Mouse (Mus musculus): Measurements from ENCODE around the gene Sparc. TPM values are rescaled to one million over a fixed set of nuclear protein-coding genes. Genes with fewer than 3 reads are reported as not detected.

Gene Sparc
- 100 to 1,000 TPM; 785 to 951 TPM for total RNA-seq (2021)

DNA sequence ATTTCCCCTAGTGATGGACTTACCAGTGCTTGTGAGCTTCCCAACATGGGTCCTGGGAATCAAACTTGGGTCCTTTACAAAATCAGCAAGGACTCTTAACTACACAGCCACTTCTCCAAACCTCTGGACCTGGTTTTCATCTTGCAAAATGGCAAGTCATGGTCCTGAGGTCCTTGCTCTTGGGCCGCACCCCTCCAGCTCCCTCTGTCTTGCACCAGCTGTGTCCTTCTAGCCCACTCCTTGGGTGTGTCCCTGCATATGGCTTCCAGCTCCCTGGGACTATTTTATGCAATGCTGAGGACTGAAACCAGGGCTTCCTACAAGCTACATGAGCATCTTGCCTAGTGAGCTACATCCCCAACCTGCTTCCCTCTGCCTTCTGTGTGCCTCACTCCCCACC is at the start of gene Sparc:
Gene Sparc (minus strand): TSS at position 206 of the 400 bp plus-strand sequence.
- intact Hi-C loops (cut with DNase I), result no loop called here

DNA sequence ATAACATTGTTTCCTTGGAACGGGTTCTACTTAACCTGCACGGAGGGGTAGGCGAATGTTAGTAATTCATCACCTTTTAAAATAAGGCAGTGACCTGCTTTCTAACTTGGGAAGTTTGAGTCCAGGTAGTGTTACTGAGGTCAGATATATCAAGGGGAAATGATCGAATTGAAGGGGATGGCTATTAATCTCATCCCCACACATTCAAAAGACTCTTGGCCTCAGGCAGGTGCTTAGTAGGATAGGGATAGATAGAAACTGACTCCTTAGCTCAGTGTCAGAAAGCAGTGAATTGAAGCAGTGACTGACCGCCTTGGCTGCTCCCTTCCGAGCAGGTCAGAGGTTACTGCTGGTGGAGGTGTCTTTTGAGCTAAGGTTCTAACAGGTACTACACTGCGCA is 48.5 kb upstream of the Sparc start:
- no peak for DNase-seq (ENCODE audit: low spot score)
- intact Hi-C loops (cut with DNase I), result no loop called here

More for the DNA sequence above, at the start of gene Sparc:
- no peak for DNase-seq (ENCODE audit: low spot score)

DNA sequence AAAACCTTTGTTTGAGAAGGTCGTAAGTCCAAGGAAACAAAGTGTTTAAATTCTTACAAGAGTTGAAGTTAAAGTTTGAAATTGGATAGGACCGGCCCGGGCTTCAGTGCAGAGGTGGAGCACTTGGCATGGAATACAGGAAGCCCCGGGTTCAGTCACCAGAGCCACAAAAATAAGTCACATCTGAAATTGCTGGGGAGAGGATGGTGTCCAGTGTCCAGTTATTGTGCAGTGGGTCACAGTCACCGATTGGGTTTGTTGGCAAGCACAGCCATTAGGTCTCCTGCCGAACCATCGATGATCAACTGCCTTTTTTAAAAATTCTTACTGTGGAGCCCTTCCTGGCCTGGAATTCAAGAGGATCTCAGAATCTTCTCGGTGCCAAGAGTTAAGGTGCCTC is 47.8 kb upstream of the Sparc start:
- intact Hi-C loops (cut with DNase I), result no loop called here
- DNase-seq (ENCODE audit: low spot score), result no peak

DNA sequence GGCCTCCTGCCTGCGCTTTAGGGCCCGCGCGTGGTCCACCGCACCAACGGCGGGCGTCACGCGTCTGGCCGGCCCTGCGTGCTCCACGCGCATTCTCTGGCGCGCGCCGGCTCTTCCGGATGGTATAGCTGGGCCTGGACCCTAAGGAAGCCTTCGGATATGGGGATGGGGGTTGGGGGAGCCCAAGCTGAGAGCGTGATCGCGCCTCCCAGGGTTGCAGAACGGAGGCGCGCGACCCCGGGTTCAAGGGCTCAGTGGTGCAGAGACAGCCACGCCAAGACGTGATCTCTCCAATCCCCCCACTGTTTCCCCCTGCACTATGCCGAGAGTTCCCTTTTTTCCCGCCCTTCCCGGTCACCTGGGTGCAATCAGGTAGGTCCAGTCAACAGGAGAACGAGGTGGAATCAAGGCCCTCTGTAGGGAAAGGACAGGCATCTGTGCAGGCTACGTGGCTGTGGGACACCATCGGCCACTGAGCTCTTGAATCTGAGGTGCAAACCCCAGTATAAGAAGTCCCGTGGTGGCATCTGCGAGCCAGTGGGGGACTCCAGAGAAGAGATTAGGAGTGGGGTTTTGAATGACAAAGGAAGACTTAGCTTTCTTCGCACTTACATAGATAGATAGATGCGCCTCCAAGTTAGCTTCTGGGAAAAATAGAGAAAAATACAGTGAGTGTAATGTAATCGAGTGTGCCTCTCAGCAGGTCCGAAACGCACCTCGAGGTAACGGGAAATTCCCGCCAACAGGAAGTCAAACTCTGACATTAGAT is 47.1 kb upstream of the Sparc start:
- intact Hi-C loops (cut with DNase I), result no loop called here
- DNase-seq (ENCODE audit: low spot score), result no peak

DNA sequence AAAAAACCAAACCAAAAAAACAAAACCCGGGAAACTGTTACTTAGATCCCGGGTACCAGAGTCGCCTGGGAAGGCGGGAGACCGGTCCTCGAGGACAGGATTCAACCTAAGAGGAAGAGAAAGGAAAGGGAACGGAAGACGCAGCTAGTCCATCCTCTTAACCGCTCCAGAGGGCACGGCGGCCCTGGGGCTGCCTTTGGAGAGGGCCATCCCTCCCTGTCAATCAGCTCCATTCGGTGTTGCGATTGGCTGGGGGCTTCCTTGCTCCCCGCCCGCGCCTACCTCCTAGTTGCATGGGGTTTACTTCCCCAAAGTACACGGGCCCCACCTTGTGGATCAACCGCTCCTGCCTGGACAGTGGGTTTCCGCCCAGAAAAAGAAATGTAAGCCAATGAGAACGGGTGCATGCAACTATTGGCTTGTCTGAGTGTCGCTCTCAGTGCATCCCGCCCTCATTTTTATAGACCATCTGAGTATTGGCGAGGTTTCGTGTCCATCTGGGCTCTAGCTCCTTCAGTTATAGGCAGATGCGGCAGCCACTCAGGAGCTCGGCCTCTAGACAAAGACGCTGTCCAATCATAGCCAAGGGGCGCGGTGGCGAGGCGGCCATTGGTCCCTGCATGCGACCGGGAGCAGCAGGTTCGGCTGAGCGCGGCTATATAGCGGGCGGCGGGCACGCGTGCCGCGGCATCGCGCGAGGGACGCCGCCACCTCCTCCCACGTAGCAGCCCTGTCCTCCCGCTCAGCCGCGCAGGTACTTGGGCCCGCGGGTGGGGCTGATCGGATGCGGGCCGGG is 46.3 kb upstream of the Sparc start, which contains the start of gene G3bp1:
Gene G3bp1 (plus strand): TSS at position 638 of the 796 bp plus-strand sequence.
- DNase-seq (ENCODE audit: low spot score), result peak; percentile 100
- intact Hi-C loops (cut with DNase I), result no loop called here

DNA sequence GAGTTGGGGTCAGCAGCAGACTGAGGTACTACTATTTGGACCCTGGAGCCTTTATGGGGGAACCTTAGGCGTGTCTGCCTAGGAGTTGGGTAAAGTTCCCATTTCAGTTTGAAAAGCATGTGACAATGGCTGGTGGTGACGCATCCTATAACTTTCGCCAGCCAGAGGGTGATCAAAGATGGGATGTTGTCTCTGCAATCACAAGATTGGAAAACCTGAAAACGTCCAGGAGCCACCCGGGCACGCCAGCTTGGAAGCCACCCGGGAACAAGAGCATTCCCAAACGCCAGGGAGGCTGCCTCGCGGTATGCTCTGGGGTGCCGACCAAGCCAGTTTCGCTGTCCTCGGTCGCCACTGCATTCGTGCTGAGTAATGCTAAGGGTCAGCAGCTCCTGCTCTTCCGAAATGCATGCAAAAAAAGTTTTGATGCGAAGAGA is 45.6 kb upstream of the Sparc start:
- intact Hi-C loops (cut with DNase I), result no loop called here
- DNase-seq (ENCODE audit: low spot score), result no peak

DNA sequence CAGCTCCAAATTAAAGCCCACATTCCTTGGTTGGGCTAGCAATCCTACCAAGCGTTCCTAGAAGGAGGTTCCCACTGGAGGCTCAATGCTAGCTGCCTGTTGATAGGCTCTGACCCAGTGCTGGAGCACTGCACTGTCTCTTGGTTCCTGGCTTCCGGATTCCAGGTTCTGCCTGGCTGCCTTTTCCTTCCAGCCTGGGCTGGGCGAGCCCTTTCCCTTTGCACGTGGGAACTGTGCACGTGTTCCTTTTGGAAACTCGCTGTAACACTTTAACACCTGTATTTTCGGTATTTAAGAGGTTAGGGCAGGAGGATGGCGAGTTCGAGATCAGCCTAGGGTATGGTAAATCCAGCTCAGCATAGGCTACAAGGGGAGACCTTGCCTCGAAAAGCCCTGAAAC is 45.0 kb upstream of the Sparc start:
- intact Hi-C loops (cut with DNase I), result no loop called here

DNA sequence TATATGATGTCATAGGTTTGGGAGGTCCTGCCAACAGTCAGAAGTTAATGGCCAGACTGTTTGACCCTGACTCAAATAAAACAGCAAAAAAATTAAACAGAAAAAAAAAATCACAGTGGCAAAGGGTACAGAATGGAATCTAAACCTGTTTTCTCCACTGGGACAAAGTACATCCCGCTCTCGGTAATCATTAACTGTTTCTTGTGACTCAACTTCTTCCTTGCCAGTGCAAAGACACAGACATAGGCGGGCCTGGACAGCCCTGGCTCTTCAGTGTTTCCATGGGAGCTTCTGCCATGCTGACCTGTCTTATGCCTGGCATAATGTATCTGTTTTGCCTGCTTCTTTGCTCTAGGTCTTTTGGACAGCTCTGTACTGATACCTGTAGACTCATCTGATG is 42.2 kb upstream of the Sparc start:
- DNase-seq (ENCODE audit: low spot score), result no peak
- intact Hi-C loops (cut with DNase I), result no loop called here

More for the DNA sequence above, 45.0 kb upstream of the Sparc start:
- DNase-seq (ENCODE audit: low spot score), result peak; percentile 22

DNA sequence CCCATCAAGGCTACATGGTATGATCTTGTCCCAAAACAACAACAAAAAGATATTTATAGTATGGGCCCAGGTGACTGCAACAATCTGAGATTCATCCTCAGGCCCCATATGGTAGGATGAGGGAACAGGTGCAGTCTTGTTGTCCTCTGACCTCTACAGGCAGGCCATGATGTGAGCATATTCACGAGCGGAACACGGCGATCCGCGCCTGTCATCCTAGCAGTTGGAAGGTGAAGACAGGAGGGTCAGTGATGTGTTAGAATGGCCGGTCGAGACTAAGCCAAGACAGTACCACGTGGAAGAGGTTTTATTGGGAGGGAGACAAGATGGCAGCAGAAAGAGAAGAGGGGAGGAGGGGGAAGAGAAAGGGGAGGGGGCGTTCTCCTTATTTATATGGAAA is 41.7 kb upstream of the Sparc start:
- intact Hi-C loops (cut with DNase I), result no loop called here
- DNase-seq (ENCODE audit: low spot score), result no peak

DNA sequence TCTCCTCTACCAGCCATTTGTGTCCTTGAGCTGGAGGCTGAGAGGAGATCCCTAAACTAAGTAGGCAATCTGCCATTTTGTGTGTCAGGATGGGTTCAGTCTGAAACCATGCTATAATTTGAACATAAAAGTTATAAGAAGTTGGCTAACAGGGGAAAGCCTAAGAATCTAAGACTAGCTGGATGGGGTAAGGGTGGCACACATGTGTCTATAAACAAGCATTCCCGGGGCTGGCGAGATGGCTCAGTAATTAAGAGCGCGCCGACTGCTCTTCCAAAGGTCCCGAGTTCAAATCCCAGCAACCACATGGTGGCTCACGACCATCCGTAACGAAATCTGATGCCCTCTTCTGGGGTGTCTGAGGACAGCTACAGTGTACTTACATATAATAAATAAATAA is 39.2 kb upstream of the Sparc start:
- intact Hi-C loops (cut with DNase I), result no loop called here
- no peak for DNase-seq (ENCODE audit: low spot score)

DNA sequence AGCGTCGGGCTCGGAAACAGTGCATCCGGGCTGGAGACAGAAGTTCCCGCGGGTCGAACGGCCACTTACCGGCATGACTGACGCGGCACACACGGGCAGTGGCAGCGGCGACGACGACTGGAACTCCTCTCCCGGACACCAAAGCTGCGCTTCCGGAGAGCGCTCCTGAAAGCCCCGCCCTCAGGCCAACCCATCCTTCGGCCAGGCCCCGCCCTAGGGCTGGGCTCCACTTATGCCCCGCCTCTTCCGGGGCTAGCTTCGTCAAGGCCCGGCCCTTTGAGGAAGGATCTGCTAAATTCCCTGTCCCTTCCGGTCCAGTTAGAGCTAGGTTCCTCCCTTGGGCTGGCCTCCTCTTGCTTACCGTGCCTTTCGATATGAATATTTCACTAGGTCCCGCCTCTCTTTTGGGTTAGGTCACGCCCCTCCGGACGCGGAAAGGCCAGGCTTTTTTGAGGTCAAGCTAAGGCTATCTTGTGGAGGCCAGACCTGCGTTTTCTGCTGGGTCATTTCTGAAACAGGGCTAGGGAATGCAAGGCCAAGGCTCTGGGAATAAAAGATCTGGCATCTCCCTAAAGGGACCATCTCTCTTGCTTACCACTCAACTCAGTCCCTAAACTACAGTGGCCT is 38.1 kb upstream of the Sparc start, which contains the start of gene Atox1:
Gene Atox1 (minus strand): TSS at position 221 of the 627 bp plus-strand sequence.
- intact Hi-C loops (cut with DNase I), result no loop called here
- peak; percentile 95 for DNase-seq (ENCODE audit: low spot score)

DNA sequence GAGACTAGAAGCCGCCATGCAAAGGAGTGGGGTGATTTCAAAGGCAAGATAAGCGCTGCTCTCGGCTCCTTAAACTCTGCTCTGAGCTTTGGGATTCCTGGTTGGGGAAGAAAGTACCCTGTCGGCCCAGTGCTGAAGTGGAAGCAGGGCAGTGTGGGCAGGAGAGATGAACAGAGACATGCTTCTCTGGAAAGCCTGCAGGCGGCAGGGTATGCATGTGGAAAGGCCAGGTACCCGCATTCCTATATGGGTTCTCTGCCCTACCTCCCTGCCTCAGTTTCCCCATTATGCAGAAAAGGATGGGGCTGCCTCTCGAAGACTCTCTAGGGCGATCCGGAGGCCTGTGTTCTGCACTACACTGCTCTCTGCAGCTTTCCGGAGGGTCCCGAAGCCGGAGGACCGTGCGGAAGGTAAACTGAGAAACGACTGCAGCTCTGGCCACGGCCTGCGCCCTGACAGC is 37.6 kb upstream of the Sparc start:
- intact Hi-C loops (cut with DNase I), result no loop called here
- peak; percentile 9 for DNase-seq (ENCODE audit: low spot score)

DNA sequence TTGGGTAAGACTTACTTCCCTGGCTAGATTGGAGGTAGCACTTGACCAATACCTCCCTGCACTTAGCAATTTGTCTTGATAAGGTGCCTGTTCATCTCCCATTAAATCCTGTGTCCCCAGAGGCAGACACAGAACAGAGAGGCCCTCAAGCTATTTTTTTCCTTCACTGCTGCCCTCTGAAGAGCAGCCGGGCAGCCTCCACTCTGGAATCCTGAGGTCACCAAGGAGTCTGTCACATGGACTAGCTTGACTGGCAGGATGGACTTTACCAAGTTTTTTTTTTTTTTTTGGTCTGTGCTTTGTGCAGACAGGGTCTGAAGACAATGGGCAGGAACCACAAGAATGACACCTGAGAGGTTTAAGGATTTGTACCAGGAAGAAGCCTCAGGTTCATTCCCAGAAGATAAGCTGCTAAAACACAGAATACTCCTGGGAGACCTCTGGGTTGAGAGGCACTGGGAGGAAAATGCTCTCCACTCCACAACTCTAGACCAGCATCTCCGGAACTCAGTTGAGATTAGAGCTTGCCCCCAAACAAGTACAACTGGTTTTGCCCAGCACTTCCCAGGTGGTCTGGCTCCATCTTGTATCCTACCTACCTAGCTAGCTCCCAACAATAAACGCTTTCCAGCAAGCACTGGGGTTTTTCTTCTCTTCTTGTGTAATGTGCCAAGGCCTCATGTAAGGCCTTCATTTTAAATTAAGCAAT is 37.0 kb upstream of the Sparc start:
- no peak for DNase-seq (ENCODE audit: low spot score)
- intact Hi-C loops (cut with DNase I), result no loop called here

DNA sequence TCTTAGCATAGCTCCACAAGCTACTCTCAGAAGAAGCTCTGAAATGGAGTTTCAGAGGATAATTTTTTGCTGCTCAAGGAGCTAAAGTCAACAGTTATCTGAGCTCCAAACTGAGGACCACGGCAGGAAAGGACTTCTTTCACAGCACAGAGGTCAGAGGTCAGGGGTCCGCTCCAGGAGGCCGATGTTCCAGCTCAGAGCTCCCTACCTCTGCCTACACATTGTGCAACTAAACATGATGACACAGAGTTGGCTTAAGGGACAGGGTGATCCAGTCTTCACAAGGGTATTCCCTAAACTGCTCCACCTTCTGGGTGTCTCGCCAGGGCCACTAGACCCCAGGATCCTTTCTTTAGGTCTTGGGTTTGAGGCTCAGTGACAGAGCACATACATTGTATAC is 35.5 kb upstream of the Sparc start:
- no peak for DNase-seq (ENCODE audit: low spot score)
- intact Hi-C loops (cut with DNase I), result no loop called here

DNA sequence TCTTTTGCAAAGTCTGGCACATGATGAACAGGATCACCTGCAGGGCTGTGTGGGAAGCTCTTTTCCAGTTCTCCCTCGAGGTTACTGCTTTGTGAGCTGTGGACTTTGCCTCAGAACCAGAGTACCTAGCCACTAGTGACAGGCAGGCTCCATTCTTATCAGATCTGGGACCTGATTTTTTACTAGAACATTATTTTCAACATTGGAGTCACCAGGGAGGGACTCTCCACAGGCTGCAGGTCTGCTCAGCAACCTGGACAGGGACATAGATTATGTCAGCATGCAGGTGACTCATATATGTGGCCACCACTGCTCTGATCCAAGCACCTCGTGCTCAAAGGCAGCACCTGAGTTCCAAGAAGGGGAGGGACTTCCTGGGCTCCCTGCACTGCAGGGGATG is 32.2 kb upstream of the Sparc start:
- intact Hi-C loops (cut with DNase I), result no loop called here
- no peak for DNase-seq (ENCODE audit: low spot score)

DNA sequence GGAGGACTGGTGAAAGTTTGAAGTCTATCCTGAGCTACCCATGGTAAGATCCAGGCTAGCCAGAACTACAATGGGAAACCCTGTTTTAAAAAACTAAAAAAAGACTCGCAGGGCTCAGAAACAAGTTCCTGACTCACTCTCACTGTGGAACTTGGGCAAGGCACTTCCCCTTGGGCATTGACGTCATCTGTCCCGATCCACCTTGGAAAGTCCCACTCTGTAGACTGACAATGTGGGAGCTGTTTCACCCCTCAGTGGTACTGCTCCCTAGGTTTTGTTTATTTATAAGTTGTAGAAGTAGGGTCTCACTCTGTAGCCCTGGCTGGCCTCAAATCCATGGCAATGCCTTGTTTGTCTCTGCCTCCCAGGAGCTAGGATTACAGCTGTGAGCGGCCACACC is 30.7 kb upstream of the Sparc start:
- intact Hi-C loops (cut with DNase I), result loop anchor here (1.0 kb wide), 1 partner anchor 15 kb away; no protein-coding TSS in a partner anchor
- DNase-seq (ENCODE audit: low spot score), result peak; percentile 31

DNA sequence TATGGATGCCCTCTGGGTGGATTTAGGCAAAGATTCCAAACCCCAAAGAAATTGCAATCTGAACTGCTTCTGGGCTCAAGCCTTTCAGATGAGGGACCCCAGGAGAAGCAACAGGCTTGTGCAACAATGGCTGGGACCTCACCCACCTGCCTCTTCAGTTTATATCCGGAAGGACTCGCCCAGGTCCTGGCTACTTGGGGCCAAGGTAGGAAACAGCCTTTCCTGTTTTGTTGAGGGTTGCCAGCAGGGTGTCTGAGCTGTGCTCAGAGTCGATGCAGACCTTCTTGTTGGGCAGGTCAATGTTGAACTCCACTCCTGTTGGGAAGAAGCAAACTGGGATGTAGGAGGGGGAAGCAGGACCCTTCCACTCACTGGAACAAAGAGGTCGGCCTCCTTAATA is 27.3 kb upstream of the Sparc start:
- no peak for DNase-seq (ENCODE audit: low spot score)
- intact Hi-C loops (cut with DNase I), result no loop called here

DNA sequence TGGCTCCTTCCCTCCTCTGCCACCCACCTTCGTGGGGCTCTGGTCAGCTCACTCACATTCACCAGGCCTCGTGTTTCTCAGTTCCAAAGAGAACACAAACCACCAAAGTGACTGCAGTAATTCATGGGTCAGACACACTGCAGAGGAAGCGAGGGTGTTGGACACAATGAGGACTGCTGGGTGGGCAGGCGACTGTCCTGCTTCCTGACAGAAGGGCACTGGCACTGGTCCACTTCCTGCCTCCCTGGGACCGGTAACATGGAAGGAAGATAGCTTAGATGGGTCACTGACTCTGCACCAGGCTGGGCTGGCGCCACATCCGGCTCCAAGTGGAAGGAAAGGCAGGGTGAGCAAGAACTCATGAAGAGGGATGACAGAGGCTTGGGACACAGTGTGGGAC is 26.5 kb upstream of the Sparc start:
- intact Hi-C loops (cut with DNase I), result no loop called here
- DNase-seq (ENCODE audit: low spot score), result no peak

DNA sequence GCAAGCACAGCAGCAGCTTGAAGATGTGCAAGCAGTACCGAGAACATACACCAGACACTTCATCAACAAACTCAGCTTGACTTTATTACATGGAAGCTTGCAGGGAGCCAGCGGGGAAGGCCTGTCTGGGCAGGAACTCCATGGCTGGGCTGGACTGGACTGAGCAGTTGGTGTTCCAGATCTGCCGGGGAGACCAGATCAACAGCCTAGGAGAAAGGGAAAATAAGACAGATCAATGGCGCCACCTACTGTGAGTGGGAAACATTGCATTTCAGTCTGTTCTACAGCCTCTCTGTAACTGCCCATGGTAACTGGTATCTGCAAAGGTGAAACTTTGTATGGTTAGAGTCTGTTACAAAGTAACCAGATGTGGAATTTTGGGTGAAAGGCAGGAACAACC is 23.6 kb upstream of the Sparc start:
- peak; percentile 65 for DNase-seq (ENCODE audit: low spot score)
- intact Hi-C loops (cut with DNase I), result loop anchor here (1.0 kb wide), 1 partner anchor 57 kb away; no protein-coding TSS in a partner anchor

DNA sequence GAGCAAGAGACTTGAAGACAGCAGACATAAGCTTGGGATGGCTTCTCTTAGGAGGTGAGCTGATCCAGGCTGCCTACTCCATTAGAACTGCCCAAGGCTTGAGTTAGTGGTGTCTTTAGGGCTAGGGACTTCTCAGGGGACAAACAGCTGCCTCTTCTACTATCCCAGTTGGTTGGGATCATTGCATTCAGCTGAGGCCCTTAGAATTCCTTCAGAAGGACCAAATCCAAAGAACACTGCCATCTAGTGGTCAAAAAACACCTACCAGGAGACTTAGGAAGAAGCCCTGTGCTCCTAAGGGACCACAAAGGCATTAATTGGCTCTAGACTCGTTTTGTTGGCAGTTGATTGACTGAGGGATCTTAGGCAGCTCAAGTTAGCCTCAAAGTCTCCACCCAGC is 21.8 kb upstream of the Sparc start:
- DNase-seq (ENCODE audit: low spot score), result peak; percentile 19
- intact Hi-C loops (cut with DNase I), result loop anchor here (2.0 kb wide), 1 partner anchor 240 kb away; the partner anchor contains the start of gene Slc36a1

Data from heart, postnatal 25 days (tissue).